Mouse (Mus musculus) intestine, embryonic 15.5 days (tissue): ENCODE results near the gene Cenpb. TPM values are rescaled to one million over a fixed set of nuclear protein-coding genes. Genes with fewer than 3 reads are reported as not detected.

ENCODE experiments used
- ATAC-seq: fragments of 200-750 bp; cut with Nextera tagmentation; 2 replicates; pipeline ENCODE4 v1.8.0; 2017; ENCODE audit warnings: moderate TSS enrichment, moderate library complexity
- H3K27ac ChIP-seq: fragments of 300-500 bp; sonication (generic); 2 replicates; pipeline ENCODE4 v1.5.1; 2015; ENCODE audit warnings: mild to moderate bottlenecking, inconsistent platforms
- H3K27me3 ChIP-seq: fragments of 300-500 bp; sonication (generic); replicated peaks from 2 replicates; pipeline ENCODE4 v1.6.1; 2015; ENCODE audit warnings: inconsistent platforms
- H3K36me3 ChIP-seq: fragments of 300-500 bp; sonication (generic); 2 replicates; pipeline ENCODE4 v1.6.1; 2015; ENCODE audit warnings: inconsistent platforms
- H3K4me1 ChIP-seq: fragments of 300-500 bp; sonication (generic); replicated peaks from 2 replicates; pipeline ENCODE4 v1.6.1; 2015; ENCODE audit warnings: inconsistent platforms
- H3K4me2 ChIP-seq: fragments of 300-500 bp; sonication (generic); replicated peaks from 2 replicates; pipeline ENCODE4 v1.6.1; 2015; ENCODE audit warnings: mild to moderate bottlenecking, inconsistent platforms
- H3K4me3 ChIP-seq: fragments of 300-500 bp; sonication (generic); replicated peaks from 2 replicates; pipeline ENCODE4 v1.5.1; 2015; ENCODE audit warnings: inconsistent platforms
- H3K9ac ChIP-seq: fragments of 300-500 bp; sonication (generic); 2 replicates; pipeline ENCODE4 v1.6.1; 2015; ENCODE audit warnings: inconsistent platforms
- H3K9me3 ChIP-seq: fragments of 300-500 bp; sonication (generic); 2 replicates; pipeline ENCODE4 v1.6.1; 2016; ENCODE audit warnings: inconsistent platforms
- WGBS: fragments of 180-500 bp; shearing (Covaris S2); methylation state at CpG from one replicate; pipeline ENCODE4 v1.1.7; 2015; 5-methylcytosine and 5-hydroxymethylcytosine counted together
- polyA plus RNA-seq: library from polyadenylated mRNA; unstranded; fragments of >200 nt; fragmentation: Nextera tagmentation; extraction: Ambion mirVana; gene quantifications from 2 replicates; pipeline ENCODE4 v1.2.1, GENCODE M21; 2015

Cenpb gene
- polyA plus RNA-seq, 1 experiment from 2014 or later, result 12.5 TPM

DNA sequence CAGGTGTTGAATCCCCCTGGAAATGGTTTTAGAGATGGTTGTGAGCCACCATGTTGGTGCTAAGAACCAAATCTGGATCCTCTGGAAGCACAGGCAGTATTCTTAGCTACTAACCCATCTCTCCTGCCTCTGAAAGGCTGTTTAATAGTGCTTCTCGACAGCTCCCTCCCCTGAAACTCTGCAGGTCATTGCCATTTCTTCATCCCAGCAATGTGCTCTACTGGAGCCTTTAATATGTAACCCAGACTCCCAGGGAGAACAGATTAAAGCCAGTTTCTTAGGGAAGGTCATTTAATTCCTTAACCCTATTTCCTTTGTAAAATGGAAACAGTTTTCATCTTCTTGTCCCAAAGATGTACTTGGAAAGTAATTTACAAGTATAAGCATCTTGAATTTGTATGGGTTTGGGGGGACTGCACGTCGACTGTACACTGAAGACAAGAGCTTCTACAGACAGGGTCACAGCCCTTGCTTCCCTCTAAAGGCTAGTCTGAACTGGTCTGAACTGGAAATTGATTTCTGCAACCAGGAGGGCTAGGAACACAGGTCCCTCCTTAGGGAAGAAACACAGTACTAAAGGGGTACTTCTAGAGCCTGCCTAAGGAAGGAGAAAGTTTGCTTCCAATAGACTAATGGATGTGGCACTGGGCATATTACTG is 4.5 kb downstream of the Cenpb start:
- Histone ChIP-seq H3K4me2 (peak overlapping the region; percentile 97), H3K27ac (peak overlapping the region; percentile 92), H3K27me3 (peaks cover 15% of the 10 kb centered on the region), H3K9ac (no peak overlapping the region), H3K4me3 (no peak overlapping the region), H3K4me1 (peaks cover 47% of the 10 kb centered on the region), H3K9me3 (no peaks in the 10 kb centered on the region), H3K36me3 (0 out of 2 replicates have a peak, but pooled peaks cover 2% of the 10 kb centered on the region)
- 57% methylated on average over 3 of the region's 3 CpGs for WGBS
- no peak for ATAC-seq

DNA sequence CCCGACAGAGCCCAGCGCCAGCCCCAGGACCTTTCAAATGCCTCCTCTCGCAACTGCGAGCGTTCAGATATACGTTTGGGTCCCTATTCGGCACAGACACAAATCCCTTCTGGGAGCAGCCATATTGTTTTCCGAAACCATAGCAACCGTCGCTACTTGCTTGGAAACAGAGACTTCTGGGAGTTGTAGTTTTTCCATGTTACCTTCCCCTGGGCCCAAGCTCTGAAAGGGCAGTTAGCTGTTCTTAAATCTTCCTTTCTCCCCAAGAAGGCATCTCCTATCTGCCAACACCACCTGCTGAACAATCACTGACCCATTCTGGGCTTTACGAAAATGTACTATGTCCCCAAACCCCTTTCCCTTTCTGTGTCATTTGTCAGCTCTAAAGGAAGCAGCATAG is 5.2 kb downstream of the Cenpb start:
- H3K9ac ChIP-seq, result no peak overlapping the region
- peaks cover 15% of the 10 kb centered on the region for H3K27me3 ChIP-seq
- H3K4me3 ChIP-seq, result peak overlapping the region; percentile 34
- H3K27ac ChIP-seq, result no peak overlapping the region
- 6% methylated on average over 11 of the region's 11 CpGs for WGBS
- peaks cover 44% of the 10 kb centered on the region for H3K4me1 ChIP-seq
- 0 out of 2 replicates have a peak, but pooled peaks have one; percentile 16 for ATAC-seq
- no peaks in the 10 kb centered on the region for H3K9me3 ChIP-seq
- H3K36me3 ChIP-seq, result 0 out of 2 replicates have a peak, but pooled peaks cover 2% of the 10 kb centered on the region
- H3K4me2 ChIP-seq, result peak overlapping the region; percentile 85

DNA sequence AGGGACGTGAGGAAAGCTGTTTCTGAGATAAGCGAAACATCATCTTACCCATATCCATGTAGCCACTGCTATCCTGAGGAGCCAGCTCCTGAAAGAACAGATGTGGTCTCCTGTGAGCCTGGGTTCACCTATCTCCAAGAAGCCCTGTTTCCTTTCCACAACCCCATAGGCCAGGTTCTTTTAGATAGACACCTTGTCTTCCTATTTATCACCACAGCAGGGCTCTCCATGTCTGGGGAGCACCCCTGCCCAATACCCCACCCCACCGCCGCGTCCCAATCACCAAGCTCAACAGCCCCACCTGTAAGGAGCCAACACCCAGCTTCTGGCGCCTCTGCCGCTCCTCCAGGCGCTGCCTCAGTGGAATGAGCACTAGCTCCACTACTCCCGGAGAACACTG is 7.5 kb downstream of the Cenpb start:
- Histone ChIP-seq H3K4me2 (no peak overlapping the region), H3K27me3 (peaks cover 15% of the 10 kb centered on the region), H3K27ac (no peak overlapping the region), H3K4me1 (peaks cover 26% of the 10 kb centered on the region), H3K9me3 (no peaks in the 10 kb centered on the region), H3K36me3 (0 out of 2 replicates have a peak, but pooled peaks cover 2% of the 10 kb centered on the region), H3K9ac (no peak overlapping the region), H3K4me3 (no peak overlapping the region)
- 55% methylated on average over 9 of the region's 9 CpGs for WGBS
- ATAC-seq, result no peak

DNA sequence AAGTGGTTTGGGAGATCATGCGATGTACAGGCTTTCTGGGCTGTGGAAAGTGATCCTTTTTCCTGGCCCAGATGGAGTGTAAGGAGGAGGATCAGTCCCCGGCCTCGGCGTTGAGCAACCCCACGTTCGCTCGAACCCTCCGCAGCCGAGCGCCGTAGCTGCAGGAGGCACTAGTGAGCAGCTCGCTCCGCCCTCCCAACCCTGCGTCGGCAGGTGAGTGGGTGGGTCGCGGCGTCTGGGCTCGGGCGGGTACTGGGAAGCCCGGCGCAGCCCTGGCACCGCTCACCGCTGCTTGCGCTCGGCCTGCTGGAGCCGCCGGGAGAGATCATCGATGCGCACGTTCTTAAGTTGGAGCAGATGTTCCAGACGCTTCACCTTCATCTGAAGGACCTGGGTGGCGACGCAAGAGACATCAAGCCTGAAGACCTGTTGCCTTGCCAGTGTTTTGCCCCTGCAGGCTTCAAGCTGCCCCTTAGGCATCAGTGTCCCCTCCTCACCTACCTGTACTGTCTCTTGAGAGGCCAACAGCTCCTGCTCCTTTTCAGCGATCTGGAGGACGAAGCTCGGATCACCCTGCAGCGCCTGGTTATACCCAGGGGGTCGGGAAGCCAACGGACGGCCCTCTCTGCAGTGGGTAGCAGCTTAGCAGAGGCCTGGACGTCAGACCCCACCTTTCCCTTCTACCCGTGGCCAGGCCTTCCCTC is 8.3 kb downstream of the Cenpb start:
- Histone ChIP-seq H3K4me3 (peak overlapping the region; percentile 19), H3K9me3 (no peaks in the 10 kb centered on the region), H3K36me3 (no peaks in the 10 kb centered on the region), H3K9ac (peak overlapping the region; percentile 11; the same call in 1 of the 2 replicates), H3K27ac (no peak overlapping the region), H3K4me2 (peak overlapping the region; percentile 56), H3K27me3 (peaks cover 15% of the 10 kb centered on the region), H3K4me1 (peaks cover 21% of the 10 kb centered on the region)
- no peak for ATAC-seq
- 16% methylated on average over 43 of the region's 43 CpGs for WGBS

DNA sequence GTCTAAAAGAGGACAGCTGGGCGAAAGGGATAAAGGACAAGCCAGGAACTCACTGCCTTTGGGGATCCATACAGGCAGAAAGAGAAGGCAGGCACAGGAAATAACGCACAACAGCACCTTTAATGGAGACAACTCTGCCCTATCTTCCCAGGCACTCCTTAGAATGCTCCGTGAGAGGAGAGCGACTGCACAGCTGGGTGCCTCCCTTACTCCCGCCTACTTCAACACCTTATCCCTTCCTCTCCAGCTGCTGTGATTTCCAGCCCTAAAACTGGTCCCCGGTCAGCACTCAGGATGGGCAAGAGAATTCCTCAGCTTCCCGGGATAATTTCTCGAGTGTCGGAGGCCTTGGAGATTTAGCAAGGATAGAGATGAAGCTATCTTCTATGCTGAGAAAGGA is 8.9 kb downstream of the Cenpb start:
- WGBS, result 33% methylated on average over 9 of the region's 9 CpGs
- Histone ChIP-seq H3K27me3 (peaks cover 15% of the 10 kb centered on the region), H3K9me3 (no peaks in the 10 kb centered on the region), H3K27ac (no peak overlapping the region), H3K4me3 (peak overlapping the region; percentile 19; the same call in 1 of the 2 replicates), H3K9ac (no peak overlapping the region), H3K36me3 (no peaks in the 10 kb centered on the region), H3K4me2 (peak overlapping the region; percentile 56), H3K4me1 (peaks cover 19% of the 10 kb centered on the region)
- ATAC-seq, result no peak

DNA sequence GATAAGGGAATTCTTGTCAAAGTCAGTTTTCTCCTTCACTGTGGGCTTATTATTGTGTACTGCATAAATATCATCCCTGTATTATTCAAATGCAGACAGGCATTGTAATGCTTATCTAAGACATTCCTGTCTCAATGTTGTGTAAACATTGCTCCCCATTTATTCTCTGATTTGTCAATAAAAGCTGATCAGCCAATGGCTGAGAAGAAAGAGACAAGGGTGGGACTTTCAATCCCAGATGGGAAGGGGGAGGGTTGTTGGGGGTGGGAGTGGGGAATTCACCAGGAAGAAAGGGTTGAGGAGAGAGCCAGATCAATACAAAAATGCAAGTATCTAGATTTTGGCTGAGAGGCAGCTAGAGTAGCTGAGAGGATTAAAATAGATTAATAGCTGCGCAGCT is 11.0 kb downstream of the Cenpb start:
- 67% methylated on average over 1 of the region's 1 CpGs for WGBS
- Histone ChIP-seq H3K9me3 (no peaks in the 10 kb centered on the region), H3K36me3 (no peaks in the 10 kb centered on the region), H3K27me3 (peaks cover 15% of the 10 kb centered on the region), H3K4me1 (peaks cover 12% of the 10 kb centered on the region; the same call in 1 of the 2 replicates), H3K27ac (no peak overlapping the region), H3K4me3 (no peak overlapping the region), H3K4me2 (no peak overlapping the region), H3K9ac (no peak overlapping the region)
- no peak for ATAC-seq

DNA sequence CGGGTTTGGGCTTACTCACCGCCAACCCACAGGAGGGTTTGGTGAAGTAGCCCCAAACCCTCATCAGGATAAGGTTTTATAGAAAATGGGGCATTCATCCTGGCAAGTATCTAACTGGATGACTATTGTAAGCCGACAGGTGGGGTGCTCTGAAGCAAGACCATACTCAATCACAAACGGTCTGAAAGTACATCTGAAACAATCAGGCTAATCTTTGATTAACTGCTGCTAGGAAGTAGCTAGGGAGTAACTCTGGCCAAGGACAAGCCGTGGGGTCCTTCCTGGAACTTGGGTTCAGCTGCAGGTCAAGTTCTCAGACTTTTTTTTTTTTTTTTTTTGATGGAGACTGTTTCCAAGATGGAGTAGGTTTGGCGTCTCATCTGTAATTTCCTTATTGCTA is 11.9 kb downstream of the Cenpb start:
- peaks cover 12% of the 10 kb centered on the region; the same call in 1 of the 2 replicates for H3K4me1 ChIP-seq
- no peak overlapping the region for H3K4me2 ChIP-seq
- ATAC-seq, result no peak
- no peak overlapping the region for H3K27ac ChIP-seq
- no peaks in the 10 kb centered on the region for H3K9me3 ChIP-seq
- peaks cover 15% of the 10 kb centered on the region for H3K27me3 ChIP-seq
- H3K4me3 ChIP-seq, result no peak overlapping the region
- no peak overlapping the region for H3K9ac ChIP-seq
- no peaks in the 10 kb centered on the region for H3K36me3 ChIP-seq
- 76% methylated on average over 6 of the region's 6 CpGs for whole genome bisulfite sequencing

DNA sequence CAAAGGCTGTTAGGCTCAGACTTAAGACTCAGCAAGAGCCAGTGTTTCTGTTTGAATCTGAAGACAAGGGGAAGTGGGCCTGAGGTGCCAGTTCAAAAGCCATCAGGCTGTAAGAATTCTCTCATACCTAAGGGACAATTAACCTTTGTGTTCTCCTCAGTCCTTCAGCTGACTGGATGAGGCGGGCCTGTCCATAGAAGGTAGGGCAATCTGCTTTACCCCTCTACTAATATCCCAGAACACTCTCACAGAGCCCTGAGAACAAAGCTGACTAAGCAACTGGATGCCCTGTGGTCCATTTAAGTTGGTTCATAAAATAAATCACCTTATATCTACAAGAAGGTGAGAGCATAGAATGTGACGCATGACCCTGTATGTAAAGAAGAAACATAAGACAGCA is 13.7 kb downstream of the Cenpb start:
- no peak for ATAC-seq
- H3K36me3 ChIP-seq, result no peaks in the 10 kb centered on the region
- no peak overlapping the region for H3K9ac ChIP-seq
- H3K9me3 ChIP-seq, result no peaks in the 10 kb centered on the region
- H3K27ac ChIP-seq, result no peak overlapping the region
- WGBS, result 86% methylated on average over 2 of the region's 2 CpGs
- H3K27me3 ChIP-seq, result no peaks in the 10 kb centered on the region
- H3K4me2 ChIP-seq, result no peak overlapping the region
- H3K4me1 ChIP-seq, result peaks cover 5% of the 10 kb centered on the region; the same call in 1 of the 2 replicates
- H3K4me3 ChIP-seq, result no peak overlapping the region

DNA sequence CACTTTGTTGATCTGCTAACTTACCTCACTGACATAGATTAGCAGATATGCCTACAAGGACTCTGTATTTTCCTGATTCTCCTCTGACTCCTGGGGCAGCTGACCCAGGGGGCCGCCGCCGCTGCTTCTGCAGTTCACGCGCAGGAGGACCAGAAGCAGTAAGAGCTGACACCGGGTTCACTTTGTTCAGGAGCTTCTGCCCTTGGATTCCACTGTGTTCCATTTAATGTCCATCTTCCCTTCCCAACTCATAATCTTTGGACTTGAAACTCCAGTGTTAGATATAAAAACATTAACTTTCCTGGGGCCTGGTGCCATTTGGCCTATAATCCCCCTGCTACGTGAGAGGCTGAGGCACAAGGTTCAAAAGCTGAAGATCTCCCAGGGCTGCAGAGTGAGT is 15.9 kb downstream of the Cenpb start:
- no peak for ATAC-seq
- 72% methylated on average over 7 of the region's 7 CpGs for WGBS
- Histone ChIP-seq H3K9ac (no peak overlapping the region), H3K27me3 (no peaks in the 10 kb centered on the region), H3K4me2 (no peak overlapping the region), H3K27ac (no peak overlapping the region), H3K4me1 (peaks cover 3% of the 10 kb centered on the region; the same call in 1 of the 2 replicates), H3K36me3 (no peaks in the 10 kb centered on the region), H3K4me3 (no peak overlapping the region), H3K9me3 (no peaks in the 10 kb centered on the region)

DNA sequence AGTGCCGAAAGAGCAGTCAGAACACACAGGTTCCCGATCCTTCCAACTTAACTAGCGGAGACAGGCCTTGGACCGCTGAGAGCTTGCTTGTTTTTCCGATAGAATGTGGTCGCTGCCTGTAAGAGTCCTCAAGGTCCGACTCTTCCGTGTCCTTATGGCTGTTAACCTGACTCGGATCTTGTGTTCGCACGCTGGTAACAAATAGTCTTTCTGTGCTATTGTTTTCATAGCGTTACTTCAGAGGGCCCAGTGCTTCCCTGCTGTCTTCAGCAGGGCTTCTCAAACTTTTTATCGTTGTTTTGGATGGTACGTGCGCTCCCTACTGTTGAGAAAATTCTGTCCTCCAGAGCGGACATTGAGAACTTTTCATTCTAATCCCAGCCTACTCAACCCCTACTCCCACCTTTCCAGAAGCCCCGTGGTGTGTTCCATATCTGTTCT is 19.2 kb downstream of the Cenpb start:
- no peaks in the 10 kb centered on the region for H3K36me3 ChIP-seq
- under 1% methylated on average over 17 of the region's 17 CpGs for WGBS
- peak; percentile 9 for ATAC-seq

DNA sequence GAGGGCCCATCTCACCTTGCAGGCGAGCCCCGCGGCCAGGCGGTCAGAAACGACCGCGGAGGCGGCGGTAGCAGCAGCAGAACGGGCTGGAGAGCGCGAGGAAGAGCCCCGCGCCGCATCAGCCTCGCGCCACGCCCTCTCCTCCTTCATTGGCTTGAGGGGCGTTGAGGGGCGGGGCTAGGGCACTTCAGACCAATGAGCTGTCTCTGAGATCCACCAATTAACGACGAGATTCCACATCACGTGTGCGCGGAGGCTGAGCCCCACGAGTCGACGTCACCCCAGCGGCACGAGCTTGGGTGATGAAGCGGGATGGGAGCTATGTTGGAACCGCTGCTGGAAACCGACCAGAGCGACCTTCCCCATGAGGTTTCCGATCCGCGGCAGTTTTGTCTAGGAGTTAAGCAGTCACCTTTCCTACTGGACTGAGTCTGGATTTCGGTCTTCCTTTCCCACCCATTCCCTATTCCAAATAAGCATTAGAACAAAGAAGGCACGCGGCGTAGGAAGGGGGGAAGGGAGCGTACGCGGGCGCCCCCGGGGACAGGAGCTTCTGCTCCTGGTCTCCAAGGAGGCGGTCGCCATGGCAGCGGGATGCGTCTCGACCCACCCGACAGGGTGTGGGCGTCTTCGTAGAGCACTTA is 19.8 kb downstream of the Cenpb start, which contains the start of gene 1700037H04Rik:
1700037H04Rik (minus strand) TSS at position 144 of the 644 bp plus-strand sequence.
- H3K4me3 ChIP-seq, result peak within 1 kb of the TSS; percentile 75
- peak within 1 kb of the TSS; percentile 80 for H3K9ac ChIP-seq
- H3K36me3 ChIP-seq, result no peaks in the 10 kb centered on the region
- H3K4me1 ChIP-seq, result peaks cover 8% of the 10 kb centered on the region
- peak within 1 kb of the TSS; percentile 92 for H3K27ac ChIP-seq
- ATAC-seq, result peak; percentile 97
- WGBS, result under 1% methylated on average over 54 of the region's 54 CpGs
- no peaks in the 10 kb centered on the region for H3K9me3 ChIP-seq
- H3K27me3 ChIP-seq, result no peaks in the 10 kb centered on the region
- H3K4me2 ChIP-seq, result peak within 1 kb of the TSS; percentile 89

More for the DNA sequence above, 19.2 kb downstream of the Cenpb start:
- Histone ChIP-seq H3K9ac (peak overlapping the region; percentile 60), H3K27me3 (no peaks in the 10 kb centered on the region), H3K4me1 (peaks cover 8% of the 10 kb centered on the region), H3K27ac (peak overlapping the region; percentile 92), H3K9me3 (no peaks in the 10 kb centered on the region), H3K4me3 (peak overlapping the region; percentile 75), H3K4me2 (peak overlapping the region; percentile 89)

DNA sequence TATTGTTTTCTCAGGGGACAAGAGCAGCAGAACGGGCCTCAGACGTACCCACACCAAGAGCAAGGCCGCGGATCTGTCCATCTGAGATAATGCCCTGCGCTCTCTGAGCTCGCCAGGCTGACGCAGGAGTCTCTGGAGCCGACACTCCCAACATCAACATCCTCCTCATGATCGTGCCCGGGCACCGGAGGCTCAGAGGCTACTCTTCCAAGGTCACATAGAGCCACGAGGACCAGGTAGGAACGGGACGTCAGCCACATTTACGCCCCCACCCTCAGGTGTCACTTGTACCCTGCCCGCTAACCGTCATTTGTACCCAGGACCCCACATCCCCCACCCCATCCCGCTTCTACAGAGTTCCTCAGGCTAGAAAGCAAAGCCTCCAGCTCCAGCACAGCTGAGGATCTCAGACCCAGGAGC is 20.4 kb downstream of the Cenpb start:
- peak overlapping the region; percentile 80 for H3K9ac ChIP-seq
- 0% methylated on average over 18 of the region's 18 CpGs for WGBS
- peak; percentile 69 for ATAC-seq
- H3K36me3 ChIP-seq, result no peaks in the 10 kb centered on the region
- H3K4me1 ChIP-seq, result peaks cover 8% of the 10 kb centered on the region
- H3K27ac ChIP-seq, result peak overlapping the region; percentile 84
- H3K4me3 ChIP-seq, result peak overlapping the region; percentile 75
- H3K9me3 ChIP-seq, result no peaks in the 10 kb centered on the region
- peak overlapping the region; percentile 89 for H3K4me2 ChIP-seq
- H3K27me3 ChIP-seq, result no peaks in the 10 kb centered on the region
